Mouse (Mus musculus): Measurements from ENCODE around the gene Snx33. TPM values are rescaled to one million over a fixed set of nuclear protein-coding genes. Genes with fewer than 3 reads are reported as not detected.
A peak's percentile ranks its signal among the peaks of the same experiment; 100 is the strongest.
"Not testable (repeated sequence)": the region's sequence is repeated elsewhere in the genome, so short reads cannot be mapped to it uniquely, and the experiment has no call there.

Snx33 gene
- 10 to 100 TPM; 24.2 to 27.9 TPM for total RNA-seq (2021)
- long read RNA-seq, experiment 1, full-length matches to known transcripts = 6 of 11 reads
- long read RNA-seq, experiment 1, partial matches to known transcripts = 0 of 11 reads
- long read RNA-seq, experiment 1, other reads (novel, unspliced or antisense) = 5 of 11 reads
- long read RNA-seq, experiment 2, full-length matches to known transcripts = 4 of 4 reads
- long read RNA-seq, experiment 2, partial matches to known transcripts = 0 of 4 reads
- long read RNA-seq, experiment 2, other reads (novel, unspliced or antisense) = 0 of 4 reads

DNA sequence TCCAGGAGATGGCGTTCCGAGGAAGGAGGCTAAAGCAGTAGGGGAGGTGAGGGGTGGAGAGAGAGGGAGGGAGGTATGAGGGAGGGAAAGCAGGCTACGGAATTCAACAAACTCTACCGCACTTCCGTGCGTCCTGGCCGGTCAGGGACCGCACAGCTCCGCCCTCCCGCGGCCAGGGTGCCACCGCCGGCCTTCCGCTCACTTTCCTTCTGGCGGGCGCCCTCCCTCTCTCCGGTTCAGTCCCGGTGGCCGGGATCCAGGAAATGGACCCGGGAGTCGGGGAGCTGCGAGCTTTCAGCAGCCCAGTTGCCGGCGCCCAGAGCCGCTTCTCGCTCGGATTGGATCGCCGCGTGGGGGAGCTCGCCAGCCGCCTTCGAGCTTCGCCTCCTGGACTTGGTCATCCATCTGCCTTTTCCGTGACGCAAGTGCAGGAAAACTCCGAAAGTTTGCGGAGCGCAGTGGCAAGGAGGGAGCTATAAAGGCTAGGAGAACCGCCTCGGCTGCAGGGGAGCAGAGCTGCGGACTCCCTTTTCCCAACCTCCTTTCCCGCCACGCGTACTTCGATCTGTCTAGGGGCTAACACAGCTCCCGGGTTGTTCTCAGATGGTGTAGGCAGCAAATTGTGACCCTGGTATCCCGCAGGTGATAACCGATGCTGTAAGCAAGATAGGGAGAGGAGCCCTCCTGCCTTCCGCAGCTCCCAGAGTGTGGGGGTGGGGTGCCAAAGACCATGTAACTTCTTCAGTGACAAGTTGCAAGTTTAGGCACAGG is at the start of gene Snx33:
Gene Snx33 (minus strand): TSS at position 331 of the 771 bp plus-strand sequence.
- peak; percentile 96 to 98 for DNase-seq

DNA sequence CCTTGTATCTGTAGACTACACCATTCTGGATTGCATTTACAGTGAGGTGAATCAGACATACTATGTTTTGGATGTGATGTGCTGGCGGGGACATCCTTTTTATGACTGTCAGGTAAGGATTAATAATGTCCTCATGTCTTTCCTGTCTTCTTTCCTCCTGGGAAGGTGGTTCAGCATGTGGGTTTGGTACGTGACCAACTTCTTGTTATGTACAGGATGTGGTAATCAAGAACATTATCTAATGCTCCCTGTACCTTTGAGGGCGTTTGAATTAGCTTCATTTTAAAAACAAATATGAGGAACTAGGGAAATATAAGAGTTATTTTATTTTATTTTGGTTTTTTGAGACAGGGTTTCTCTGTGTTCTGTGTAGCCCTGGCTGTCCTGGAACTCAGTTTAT is 47.0 kb upstream of the Snx33 start:
- DNase-seq = no peak

DNA sequence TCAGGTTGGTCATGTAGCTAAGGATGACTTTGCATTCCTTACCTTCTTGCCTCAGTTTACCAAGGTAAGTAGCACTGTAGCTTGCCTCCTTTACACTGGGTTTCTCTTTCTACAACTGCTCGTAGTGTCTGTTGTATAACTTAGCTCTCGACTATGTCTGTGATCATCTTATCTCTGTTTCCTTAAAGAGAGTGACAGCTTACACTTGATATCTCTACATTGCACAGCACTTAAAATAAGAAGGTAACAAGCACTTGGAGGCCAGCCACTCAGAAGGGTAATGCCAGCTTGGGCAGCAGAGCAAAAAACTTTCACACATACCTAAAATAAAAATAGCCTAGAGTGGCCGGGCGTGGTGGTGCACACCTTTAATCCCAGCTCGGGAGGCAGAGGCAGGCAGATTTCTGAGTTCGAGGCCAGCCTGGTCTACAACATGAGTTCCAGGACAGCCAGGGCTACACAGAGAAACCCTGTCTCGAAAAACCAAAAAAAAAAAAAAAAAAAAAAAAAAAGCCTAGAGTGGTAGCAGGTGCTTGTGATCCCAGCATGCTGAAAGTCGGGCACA is 45.9 kb upstream of the Snx33 start:
- no peak for DNase-seq

GRCm38 (mm10) chr9:56970158-56970557 is 42.0 kb upstream of the Snx33 start:
- DNase-seq = no peak

DNA sequence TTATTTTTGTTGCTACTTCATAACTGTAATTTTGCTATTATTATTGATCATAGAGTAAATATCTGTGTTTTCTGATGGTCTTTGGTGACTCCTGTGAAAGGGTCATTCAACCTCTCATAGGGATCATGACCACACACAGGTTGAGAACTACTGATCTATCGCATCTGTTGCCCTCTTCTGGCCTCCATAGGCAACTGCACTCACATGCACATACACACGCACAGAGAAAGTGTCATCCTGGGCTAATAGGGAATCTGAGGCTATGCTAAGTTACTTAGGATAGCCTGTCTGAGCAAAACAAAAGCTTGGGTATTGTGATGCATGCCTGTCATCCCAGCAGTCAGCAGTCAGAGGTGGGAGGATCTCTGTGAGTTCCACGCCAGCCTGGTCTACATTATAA is 33.4 kb upstream of the Snx33 start:
- no peak for DNase-seq

GRCm38 (mm10) chr9:56958689-56959088 is 30.5 kb upstream of the Snx33 start:
- no peak for DNase-seq

DNA sequence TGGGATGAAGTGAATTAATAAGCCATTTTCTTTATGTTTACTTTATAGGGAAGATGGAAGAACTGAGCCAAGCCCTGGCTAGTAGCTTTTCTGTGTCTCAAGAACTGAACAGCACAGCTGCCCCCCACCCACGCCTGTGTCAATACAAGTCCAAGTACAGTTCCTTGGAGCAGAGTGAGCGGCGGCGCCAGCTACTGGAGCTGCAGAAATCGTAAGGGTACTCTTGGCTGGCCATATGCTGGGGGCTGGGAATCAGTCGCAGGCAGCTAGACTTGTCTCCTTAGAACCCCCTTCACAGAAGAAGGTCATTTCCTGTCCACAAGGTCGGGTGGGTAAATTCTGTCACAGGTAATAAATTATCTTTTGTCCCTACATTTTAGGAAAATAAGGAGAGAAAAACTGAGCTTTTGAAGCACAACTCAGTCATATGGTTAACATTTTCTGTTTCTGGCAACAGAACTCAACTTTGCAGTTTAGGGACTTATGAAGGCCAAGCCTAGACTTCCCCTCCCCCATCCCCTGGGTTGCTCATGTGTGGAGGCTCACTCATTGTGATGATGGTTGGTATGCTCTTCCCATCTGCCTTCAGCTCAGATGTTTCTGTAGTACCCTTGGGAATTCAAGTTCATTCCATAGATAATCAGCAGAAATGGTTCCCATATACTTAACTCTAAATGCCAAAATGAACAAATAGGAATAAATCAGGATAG is 28.9 kb upstream of the Snx33 start:
- peak; percentile 20 to 44 for DNase-seq

DNA sequence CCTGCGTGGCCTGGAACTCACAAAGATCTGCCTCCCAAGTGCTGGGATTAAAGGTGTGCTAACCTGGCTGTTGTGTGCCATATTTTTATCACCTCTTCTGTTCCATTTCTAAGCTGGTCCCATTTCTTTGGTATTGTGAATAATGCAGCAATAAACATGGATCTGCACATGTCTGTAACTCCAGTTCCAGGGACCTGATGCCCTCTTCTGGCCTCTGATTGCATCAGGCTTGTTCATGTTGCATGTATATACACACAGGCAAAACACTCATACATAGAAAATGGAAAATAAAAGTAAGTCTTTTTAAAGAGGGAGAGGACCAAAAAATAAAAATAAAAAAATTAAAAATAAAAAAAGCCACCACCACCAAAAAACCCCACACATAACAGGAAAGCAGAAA is 25.4 kb upstream of the Snx33 start:
- no peak for DNase-seq

- DNase-seq = peak; percentile 98 to 99
Observed at GRCm38 (mm10) chr9:56950414-56951400, 22.5 kb upstream of the Snx33 start, which contains the start of gene Snupn. TSS of gene Snupn (plus strand) at chr9:56950878.

- DNase-seq = no peak
Observed at GRCm38 (mm10) chr9:56949767-56950166, 21.6 kb upstream of the Snx33 start.

DNA sequence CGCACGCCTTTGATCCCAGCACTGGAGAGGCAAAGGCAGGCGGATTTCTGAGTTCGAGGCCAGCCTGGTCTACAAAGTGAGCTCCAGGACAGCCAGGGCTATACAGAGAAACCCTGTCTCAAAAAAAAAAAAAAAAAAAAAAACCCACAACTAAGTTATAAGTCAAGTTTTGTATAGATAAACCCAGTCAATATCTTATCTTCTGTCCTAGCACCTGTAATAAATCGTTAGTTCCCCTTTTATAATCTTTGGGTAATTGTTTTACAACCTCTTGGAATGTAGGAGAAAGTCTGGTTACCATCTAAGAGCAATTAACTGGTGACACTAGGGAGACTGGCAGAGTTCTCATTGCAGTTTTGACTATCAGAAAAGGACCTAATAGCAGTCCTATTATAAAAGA is 20.5 kb upstream of the Snx33 start:
- not testable (repeated sequence) for DNase-seq

DNA sequence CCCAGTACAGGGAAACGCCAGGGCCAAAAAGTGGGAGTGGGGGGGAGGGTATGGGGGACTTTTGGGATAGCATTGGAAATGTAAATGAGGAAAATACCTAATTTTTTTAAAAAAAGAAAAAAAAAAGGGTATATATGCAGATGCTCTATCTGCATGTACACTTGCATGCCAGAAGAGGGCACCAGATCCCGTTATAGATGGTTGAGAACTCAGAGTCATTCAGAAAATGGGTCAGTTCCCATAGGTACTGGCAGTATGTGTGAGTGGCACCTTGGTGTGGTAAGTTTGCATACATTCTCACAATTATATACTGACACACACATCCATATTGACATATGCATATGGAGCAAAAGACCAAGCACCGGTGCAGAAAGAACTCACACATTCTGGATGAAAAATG is 19.3 kb upstream of the Snx33 start:
- peak; percentile 51 to 68 for DNase-seq

DNA sequence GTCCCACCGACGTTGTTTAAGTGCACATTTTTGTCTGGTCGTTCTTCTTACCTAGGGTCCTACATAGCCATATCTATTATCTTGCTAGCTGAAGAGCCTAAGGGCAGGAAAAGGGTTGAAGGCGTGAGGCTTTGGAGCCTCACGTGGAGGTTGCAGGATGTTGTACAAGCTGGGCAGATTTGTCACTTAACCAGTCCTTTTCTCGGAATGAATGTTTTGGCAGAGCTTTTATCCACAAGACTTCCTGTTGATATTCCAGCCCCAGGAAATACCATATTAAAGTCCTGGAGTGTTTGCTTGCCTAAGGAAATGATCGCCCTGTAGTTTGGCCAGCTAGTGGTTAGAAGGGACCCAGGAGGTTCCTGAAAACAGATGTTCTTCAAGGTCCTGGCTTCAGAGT is 10.2 kb upstream of the Snx33 start:
- DNase-seq = peak in 1 of 2 experiments; percentile 19

- DNase-seq = peak; percentile 86 to 89
Observed at GRCm38 (mm10) chr9:56937223-56938160, 9.3 kb upstream of the Snx33 start, which contains the start of gene Imp3. TSS of gene Imp3 (plus strand) at chr9:56937475.

GRCm38 (mm10) chr9:56936861-56937222 is 8.7 kb upstream of the Snx33 start:
- DNase-seq = no peak

GRCm38 (mm10) chr9:56930556-56930955 is 2.4 kb upstream of the Snx33 start:
- DNase-seq = no peak

DNA sequence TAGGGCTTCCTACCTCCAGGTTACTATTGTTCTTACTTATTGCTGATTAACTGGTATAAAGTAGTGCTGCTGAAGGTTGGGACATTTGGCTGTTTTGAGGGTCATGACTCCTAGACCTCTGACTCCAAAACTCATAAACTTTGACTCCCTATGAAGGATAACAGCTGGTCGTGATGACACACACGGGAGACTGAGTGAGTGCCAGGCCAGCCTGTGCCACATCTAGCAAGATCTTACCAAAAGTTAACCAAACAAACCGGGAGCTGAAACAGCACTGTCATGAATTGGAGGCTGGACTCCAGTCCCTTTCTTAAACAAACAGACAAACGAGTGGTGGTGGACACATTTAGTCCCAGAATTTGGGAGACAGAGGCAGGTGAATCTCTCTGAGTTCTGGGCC is 1.3 kb upstream of the Snx33 start:
- no peak for DNase-seq

- peak; percentile 41 to 65 for DNase-seq
Observed at GRCm38 (mm10) chr9:56927191-56928012, 769 bp downstream of the Snx33 start.

DNA sequence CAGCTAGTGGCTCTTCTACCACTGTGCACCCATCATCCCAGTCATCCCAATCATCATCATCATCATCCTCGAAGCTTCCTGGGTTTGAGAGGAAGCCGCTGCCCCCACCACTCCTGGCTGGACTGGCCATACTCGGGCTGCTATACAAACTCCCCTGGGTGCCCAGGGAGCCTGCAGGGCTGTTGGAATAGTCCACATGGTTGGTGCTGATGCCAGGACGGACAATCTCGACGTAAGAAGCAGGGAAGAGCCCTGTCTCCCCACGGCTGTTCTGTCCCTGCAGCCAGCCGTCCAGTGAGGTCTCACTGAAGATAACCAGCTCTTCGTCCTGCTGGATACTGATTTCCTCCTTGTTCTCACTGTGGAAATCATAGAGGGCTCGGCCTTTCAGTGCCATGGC is 1.8 kb downstream of the Snx33 start:
- DNase-seq = no peak

Measured in adrenal gland, postnatal 36 days (tissue).